Mouse (Mus musculus): ENCODE measurements around the gene Tbc1d15.

Tbc1d15 gene

DNA sequence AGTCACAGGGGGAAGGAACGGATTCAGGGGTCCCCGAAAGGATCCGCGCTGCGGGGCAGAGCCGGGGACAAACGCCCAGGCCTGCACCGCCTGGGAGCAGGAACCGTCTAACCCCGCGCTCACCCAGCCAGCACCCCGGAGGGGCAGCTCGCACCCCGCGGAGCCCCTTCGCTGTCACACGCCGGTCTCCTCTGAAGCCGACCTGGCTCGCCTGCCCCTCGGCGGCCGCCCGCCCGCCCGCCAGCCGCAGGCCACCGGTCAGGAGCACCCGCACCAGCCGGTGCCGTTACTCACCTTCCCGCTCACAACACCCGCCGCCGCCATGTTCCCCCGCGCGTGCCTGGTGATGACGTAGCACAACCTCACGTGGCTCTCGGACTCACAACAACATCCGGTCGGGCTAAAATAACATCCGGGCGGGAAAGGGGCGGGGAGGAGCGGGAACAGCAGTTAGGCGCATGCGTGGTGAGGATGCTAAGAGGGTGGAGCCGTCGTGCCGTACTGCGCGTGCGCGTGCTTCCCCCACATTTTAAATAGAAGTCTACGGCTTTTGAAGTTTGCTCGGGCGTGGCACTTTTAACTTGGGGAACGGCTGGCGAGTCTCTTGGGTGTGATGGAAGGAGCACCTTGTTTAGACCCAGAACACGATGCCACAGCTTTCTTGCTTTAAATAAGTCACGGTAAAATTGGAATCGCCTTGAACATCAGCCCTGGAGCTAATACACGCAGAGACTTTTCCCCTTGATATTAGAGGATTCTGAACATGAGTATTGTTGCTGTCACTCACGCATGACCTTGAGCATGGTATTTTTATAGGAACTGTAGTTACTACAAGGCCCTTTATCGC is at the start of gene Tbc1d15:
TSS of gene Tbc1d15 (minus strand) at position 380 of the 847 bp plus-strand sequence.
- peak; percentile 99 for DNase-seq

DNA sequence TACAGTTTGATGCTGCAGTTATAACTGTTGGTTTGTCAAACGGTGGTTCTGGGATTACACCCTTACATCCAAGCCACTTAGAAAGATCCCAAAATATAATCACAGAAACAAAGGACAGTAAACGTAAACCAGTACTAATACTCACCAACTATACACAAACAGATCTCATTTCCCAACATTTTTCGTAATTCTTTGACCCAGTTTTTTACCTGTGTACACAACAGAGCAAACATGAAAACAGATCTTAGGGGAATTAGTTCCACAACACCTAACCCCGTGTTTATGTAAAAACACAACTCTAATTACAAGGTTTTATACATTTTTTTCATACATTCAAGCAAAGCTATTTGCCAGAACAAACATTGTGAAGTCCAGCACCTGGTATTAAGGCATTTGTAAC is 47.4 kb upstream of the Tbc1d15 start:
- no peak for DNase-seq

- DNase-seq, result no peak
Observed at GRCm38 (mm10) chr10:115297582-115297981, 46.3 kb upstream of the Tbc1d15 start.

DNA sequence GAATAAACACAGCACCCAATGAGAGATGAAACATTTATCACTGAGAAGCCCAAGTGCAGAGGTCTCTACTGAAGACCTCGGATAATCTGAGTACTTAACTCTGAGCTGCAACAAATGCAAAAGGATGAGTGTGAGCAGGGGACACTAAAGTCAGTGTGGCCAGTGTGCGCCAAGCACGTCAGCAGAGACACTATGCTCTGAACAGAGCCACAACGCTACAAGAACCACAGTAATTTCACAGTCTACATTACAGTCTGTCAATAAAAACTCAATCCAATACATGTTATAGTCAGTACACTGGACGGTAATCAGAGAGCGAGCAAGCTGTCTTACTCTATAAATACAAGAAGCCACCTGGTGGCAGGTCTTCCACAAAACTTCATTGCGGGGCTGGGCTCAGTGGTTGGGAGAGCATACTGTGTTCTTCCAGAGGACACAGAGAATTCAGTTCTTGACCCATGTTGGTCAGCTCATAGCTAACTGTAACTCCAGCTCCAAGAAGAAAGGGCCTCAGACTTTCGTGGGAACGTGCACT is 45.2 kb upstream of the Tbc1d15 start:
- DNase-seq, result no peak

- DNase-seq, result no peak
Observed at GRCm38 (mm10) chr10:115295162-115295561, 43.9 kb upstream of the Tbc1d15 start.

GRCm38 (mm10) chr10:115294715-115295114 is 43.4 kb upstream of the Tbc1d15 start:
- DNase-seq, result no peak

DNA sequence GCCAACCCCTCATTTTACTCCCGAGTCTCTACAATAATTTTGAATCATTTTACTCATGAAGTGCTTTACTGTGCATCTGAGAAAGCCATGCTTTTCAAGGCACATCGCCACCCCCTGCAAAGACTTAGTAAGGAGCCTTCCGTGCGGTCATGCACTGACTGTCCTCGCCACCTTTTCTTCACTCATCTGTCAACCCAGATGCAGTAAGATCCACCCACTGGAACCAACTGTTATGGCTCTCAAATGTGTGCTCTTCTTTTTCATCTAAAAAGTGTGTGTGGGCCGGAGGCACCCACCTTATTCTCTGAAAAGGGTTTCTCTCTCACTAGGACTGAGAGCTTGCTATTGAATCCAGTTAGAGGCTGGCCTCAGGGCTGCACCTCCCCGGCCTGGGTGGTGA is 42.7 kb upstream of the Tbc1d15 start:
- no peak for DNase-seq

DNA sequence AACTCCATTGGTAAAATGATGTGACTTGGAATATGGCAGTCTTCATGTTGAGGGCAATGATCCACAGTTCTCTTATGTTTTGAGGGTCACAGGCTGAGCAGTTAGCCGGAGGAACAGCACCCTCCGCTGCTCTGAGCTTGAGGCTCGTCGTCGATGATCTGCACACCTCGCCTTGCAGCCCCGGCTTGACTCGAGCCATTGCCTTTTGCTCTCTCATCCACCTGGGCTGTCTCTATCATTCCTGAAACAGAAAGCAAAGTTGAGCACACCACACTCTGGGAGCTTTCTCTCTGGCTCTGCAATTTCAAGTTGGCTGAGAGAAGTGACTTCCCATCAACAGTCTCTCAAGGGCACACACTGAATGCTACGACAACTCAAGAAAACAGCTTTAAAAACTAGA is 39.4 kb upstream of the Tbc1d15 start:
- DNase-seq, result no peak

GRCm38 (mm10) chr10:115288856-115289255 is 37.6 kb upstream of the Tbc1d15 start:
- DNase-seq, result no peak

- DNase-seq, result no peak
Observed at GRCm38 (mm10) chr10:115284170-115284569, 32.9 kb upstream of the Tbc1d15 start.

DNA sequence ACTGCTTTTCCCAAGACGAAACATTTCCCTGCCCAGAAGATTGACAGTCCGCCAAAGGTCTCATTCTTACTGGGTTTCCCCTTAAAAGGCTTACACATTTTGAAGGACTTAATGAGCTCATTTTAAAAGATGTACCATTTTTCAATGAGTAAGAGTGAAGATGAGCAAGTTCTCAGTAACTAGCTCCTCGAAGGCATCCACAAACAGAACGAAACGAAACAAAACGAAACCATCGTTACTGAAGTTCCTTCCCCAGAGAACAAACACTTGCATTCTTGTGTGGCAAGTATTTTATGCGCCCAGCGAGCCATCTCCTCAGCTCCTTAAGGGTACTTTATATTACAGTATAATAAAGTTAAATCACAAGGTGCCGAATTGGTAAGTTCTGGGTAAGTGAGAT is 30.1 kb upstream of the Tbc1d15 start:
- DNase-seq, result no peak

GRCm38 (mm10) chr10:115271649-115272048 is 20.4 kb upstream of the Tbc1d15 start:
- no peak for DNase-seq

- no peak for DNase-seq
Observed at GRCm38 (mm10) chr10:115270612-115271390, 19.5 kb upstream of the Tbc1d15 start.

- DNase-seq, result no peak
Observed at GRCm38 (mm10) chr10:115262926-115263562, 11.8 kb upstream of the Tbc1d15 start.

GRCm38 (mm10) chr10:115262261-115262660 is 11.0 kb upstream of the Tbc1d15 start:
- DNase-seq, result no peak

DNA sequence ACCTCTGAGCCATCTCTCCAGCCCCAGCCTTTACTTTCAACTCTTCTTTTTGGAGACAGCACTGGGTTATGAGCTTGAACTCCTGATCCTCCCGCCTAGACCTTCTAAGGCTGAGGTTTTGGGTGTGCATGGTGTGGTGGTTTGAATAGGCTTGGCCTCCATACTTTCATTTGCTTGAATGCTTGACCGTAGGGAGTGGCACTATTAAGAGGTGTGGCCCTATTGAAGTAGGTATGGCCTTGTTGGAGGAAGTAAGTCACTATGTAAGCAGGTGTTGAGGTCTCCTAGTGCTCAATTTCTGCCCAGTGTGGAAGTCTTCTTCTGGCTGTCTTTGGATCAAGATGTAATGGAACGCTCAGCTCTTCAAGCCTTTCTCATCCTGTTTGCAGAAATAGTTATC is 10.2 kb upstream of the Tbc1d15 start:
- no peak for DNase-seq

GRCm38 (mm10) chr10:115256162-115256561 is 4.9 kb upstream of the Tbc1d15 start:
- DNase-seq, result no peak

DNA sequence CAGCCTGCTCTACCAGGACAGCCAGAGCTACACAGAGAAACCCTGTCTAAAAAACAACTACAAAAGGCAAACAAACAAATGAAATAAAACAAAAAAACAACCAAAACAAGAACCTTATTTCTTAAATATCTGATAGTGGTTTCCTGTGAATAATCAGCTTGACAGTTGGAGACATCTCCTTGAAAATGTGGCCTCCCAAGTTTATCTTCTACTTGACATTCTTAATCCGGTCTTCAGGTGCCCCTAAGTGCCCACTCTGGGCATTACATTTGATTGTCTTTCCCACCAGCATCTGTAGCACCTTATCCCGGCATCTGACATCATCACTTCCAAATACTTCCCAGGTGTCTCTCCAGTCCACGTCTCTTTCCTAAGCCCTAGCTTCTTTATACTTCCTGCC is 2.3 kb upstream of the Tbc1d15 start:
- DNase-seq, result no peak

GRCm38 (mm10) chr10:115252321-115252757 is 1.1 kb upstream of the Tbc1d15 start:
- peak; percentile 39 for DNase-seq

DNA sequence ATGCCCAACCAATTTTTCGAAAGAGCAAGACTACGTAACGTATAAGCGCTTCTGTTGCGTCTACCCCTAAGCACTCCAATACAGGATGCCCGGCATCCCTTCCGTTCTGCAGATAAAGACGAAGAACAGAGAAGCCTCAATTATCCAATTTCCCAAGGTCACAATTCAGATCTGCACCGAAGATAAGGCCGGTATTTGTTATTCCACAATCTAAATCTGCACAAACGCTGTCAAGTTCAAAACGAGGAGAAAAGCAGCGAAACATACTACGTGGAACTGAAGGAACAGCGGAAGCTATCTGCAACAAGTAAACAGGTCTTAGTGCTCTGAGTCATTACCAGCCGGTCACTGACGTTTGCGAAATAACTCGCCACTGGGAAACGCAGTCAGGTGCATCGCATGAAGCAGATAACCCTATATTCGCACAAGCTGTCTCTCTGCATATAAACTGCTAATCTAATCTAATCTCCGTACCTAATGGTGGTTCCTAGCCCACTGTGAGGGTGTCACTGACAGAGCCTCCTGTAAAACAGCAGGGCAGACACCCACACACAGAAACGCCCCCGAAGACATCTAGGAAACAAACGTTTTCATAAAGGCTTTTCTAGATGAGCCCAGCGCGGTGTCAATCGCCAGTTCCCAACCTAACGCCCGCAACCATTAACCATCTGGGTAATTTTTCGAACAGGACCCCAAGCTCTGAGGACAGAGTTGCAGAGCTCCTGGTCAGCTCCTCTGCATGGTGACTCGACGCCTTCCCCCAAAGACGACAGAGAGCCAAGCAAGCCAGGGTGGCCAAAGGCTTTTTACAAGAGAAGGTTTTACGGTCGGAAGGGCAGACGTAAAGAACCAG is 806 bp downstream of the Tbc1d15 start:
- DNase-seq, result peak; percentile 17

GRCm38 (mm10) chr10:115248041-115248440 is 3.2 kb downstream of the Tbc1d15 start:
- peak; percentile 28 for DNase-seq

DNA sequence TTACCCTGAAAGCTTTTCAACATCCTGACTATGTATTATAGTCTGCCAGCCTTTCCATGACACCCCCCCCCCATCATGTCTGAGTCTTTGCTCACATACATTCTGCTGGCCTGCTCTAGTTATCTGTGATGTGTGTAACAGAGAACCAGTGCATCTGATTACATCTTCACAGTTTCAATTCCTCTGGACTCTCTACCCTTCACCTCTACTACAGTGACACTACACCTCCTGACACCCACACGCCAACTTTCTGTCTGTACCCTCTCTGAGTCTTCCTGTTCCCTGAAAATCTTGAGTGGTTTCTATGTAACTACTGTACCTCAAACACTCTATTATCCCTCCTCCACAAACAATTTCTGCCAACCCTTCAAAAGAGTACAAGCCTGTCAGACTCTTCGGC is 5.8 kb downstream of the Tbc1d15 start:
- DNase-seq, result no peak
